Mouse (Mus musculus): ENCODE data around the gene Fdx1l. TPM values are rescaled to one million over a fixed set of nuclear protein-coding genes. Genes with fewer than 3 reads are reported as not detected.

Fdx1l gene
- polyA plus RNA-seq, 1 experiment from 2014 or later: 42.9 TPM

DNA sequence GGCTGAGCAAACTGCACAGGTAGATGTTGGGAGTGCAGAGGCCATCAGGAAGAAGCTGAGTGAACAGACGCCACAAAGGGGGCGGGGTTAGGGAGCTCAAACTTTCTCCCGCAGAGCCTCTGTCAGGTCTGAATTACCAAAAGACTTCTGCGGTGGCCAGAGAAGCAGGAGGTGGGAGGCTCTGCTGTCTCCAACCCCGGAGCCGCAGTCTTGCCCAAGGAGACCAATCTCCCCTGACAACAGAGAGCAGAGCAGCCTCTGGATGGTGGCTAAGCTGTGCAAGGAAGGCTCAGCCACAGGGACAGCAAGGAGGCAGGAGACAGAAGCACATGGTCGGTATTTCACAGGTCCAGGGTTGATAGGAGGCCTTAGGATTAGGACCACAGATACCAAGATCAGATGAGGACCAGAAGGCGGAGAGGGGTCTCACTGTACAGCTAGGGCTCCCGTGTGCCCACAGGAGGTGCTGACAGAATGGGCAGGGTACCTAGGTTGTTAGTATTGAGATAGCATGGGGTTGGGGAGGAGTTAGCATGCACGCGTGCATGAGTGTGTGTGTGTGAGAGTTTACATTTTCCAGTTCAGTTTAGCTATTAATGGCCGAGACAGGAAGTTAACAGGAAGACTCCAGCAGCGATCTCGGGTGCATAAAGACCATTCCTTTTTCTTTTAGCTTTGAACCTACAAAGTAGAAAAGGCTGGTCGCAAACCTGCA is 27.2 kb upstream of the Fdx1l start:
- WGBS: 38% methylated on average over 15 of the region's 15 CpGs
- Histone ChIP-seq H3K36me3 (no peaks in the 10 kb centered on the region), H3K9me3 (replicated peaks) (no peaks in the 10 kb centered on the region), H3K27me3 (no peaks in the 10 kb centered on the region), H3K4me1 (replicated peaks) (0 out of 2 replicates have a peak, but pooled peaks cover 7% of the 10 kb centered on the region), H3K4me3 (no peak overlapping the region), H3K9ac (no peak overlapping the region), H3K27ac (no peak overlapping the region), H3K4me2 (peak overlapping the region; percentile 18; the same call in 1 of the 2 replicates)
- ATAC-seq (replicated peaks; ENCODE audit: insufficient number of reproducible peaks, insufficient read depth, low FRiP score, low read depth): no peak

DNA sequence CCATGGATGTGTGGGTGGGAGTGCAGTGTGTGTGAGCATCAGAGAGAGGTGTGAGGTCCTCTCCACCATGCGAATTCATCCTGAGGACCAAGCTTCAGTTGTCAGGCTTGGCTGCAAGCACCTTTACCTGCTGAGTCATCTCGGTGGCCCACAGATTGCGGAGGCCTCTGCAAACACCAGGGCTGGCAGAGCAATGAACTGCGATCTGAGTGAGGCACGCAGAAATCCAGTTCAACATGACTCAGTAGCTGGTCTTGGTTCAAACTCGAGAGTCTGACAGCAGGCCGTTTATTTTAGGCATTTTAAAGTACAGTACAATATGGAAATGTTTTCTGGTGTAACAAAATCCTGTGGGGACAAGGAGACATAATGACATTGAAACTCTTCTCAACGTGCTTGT is 24.4 kb upstream of the Fdx1l start:
- no peak overlapping the region for H3K9ac ChIP-seq
- 0 out of 2 replicates have a peak, but pooled peaks cover 7% of the 10 kb centered on the region for H3K4me1 ChIP-seq (replicated peaks)
- 60% methylated on average over 8 of the region's 8 CpGs for WGBS
- H3K27me3 ChIP-seq: no peaks in the 10 kb centered on the region
- no peaks in the 10 kb centered on the region for H3K36me3 ChIP-seq
- H3K4me3 ChIP-seq: no peak overlapping the region
- ATAC-seq (replicated peaks; ENCODE audit: insufficient number of reproducible peaks, insufficient read depth, low FRiP score, low read depth): no peak
- no peaks in the 10 kb centered on the region for H3K9me3 ChIP-seq (replicated peaks)
- no peak overlapping the region for H3K27ac ChIP-seq
- no peak overlapping the region for H3K4me2 ChIP-seq

DNA sequence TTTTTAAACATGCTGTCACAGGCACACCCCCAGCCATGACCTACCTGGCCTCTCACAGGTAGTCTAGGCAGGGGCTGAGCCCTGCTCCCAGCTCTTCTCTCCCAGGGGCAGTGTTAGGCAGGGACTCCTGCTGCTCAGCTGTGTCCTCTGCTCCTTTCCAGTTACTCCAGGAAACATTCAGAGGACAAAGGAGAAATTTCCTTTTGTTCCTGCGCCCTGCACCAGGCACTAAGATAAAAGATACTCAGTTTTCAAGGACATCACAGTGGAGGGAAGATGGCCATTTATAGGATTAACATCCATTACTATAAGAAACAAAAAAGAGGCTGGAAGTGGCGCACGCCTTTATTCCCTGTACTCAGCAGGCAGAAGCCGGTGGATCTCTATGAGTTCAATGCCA is 22.5 kb upstream of the Fdx1l start:
- ATAC-seq (replicated peaks; ENCODE audit: insufficient number of reproducible peaks, insufficient read depth, low FRiP score, low read depth): no peak

DNA sequence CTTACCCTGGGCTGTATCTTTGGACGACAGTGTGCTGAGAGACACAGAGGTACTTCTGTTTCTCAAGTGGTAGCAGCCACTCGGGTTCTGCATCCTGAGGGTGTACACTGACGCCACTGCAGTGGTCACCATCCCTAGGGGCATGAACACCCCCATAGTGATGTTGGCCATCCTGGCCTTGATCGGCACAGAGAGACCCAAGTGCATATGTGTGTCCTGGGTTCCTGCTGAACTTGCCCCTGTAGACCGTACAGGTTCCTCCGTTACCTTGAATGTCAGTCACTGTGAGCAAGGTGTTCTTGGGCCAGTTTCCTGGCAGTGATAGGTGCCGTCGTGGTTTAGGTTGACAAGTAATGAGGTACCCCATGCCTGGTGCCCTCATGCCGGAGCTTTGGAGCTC is 20.0 kb upstream of the Fdx1l start:
- Histone ChIP-seq H3K9ac (no peak overlapping the region), H3K36me3 (peaks cover 20% of the 10 kb centered on the region), H3K4me1 (replicated peaks) (peaks cover 28% of the 10 kb centered on the region), H3K27me3 (no peaks in the 10 kb centered on the region), H3K9me3 (replicated peaks) (no peaks in the 10 kb centered on the region), H3K4me2 (no peak overlapping the region), H3K27ac (no peak overlapping the region), H3K4me3 (no peak overlapping the region)
- 90% methylated on average over 9 of the region's 9 CpGs for WGBS
- no peak for ATAC-seq (replicated peaks; ENCODE audit: insufficient number of reproducible peaks, insufficient read depth, low FRiP score, low read depth)

More for the DNA sequence above, 22.5 kb upstream of the Fdx1l start:
- Histone ChIP-seq H3K9ac (no peak overlapping the region), H3K4me3 (no peak overlapping the region), H3K36me3 (no peaks in the 10 kb centered on the region), H3K4me2 (no peak overlapping the region), H3K4me1 (replicated peaks) (peaks cover 12% of the 10 kb centered on the region; the same call in 1 of the 2 replicates), H3K27me3 (no peaks in the 10 kb centered on the region), H3K9me3 (replicated peaks) (no peaks in the 10 kb centered on the region), H3K27ac (no peak overlapping the region)
- WGBS: 90% methylated on average over 4 of the region's 4 CpGs

DNA sequence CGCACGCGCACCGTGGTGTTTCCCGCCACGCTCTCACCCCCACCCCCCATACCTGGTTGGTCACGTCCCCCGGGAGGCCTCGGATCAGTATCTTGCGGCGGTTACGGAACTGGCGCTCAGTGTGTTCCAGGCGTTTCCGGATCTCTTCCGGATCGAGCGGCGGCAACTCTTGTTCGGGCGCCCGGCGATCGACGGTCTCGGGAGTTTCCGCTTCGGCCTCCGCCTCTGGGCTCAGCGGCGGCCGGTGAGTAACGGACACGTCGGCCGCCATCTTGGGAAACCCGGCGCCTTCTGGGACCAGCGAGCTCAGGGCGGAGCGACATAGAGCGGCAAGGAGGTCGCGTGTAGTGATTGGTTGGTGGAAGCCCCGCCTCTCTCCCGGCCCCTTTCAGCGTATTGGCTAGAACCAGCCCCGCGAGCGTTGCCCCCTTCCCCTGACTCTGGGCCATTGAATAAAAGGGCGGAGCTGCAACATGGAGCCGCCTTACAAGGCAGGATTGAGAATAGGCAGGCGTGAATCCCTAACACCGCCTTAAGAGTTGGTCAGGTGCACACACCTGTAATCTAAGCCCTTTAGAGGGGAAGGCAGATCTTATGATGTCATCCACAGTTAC is 18.4 kb upstream of the Fdx1l start, which contains the start of the genes Gm38431 and Raver1:
Gene Gm38431, minus strand, starts transcription at position 291 of the 614 bp plus-strand sequence.
Gene Raver1, minus strand, starts transcription at position 302 of the 614 bp plus-strand sequence.
- Histone ChIP-seq H3K9me3 (replicated peaks) (no peaks in the 10 kb centered on the region), H3K4me2 (peak within 1 kb of the TSS; percentile 85), H3K36me3 (peaks cover 33% of the 10 kb centered on the region), H3K4me3 (peak within 1 kb of the TSS; percentile 74), H3K4me1 (replicated peaks) (peaks cover 24% of the 10 kb centered on the region), H3K9ac (peak within 1 kb of the TSS; percentile 73), H3K27me3 (no peaks in the 10 kb centered on the region), H3K27ac (peak within 1 kb of the TSS; percentile 90)
- peak; percentile 99 for ATAC-seq (replicated peaks; ENCODE audit: insufficient number of reproducible peaks, insufficient read depth, low FRiP score, low read depth)
- under 1% methylated on average over 54 of the region's 54 CpGs for WGBS

DNA sequence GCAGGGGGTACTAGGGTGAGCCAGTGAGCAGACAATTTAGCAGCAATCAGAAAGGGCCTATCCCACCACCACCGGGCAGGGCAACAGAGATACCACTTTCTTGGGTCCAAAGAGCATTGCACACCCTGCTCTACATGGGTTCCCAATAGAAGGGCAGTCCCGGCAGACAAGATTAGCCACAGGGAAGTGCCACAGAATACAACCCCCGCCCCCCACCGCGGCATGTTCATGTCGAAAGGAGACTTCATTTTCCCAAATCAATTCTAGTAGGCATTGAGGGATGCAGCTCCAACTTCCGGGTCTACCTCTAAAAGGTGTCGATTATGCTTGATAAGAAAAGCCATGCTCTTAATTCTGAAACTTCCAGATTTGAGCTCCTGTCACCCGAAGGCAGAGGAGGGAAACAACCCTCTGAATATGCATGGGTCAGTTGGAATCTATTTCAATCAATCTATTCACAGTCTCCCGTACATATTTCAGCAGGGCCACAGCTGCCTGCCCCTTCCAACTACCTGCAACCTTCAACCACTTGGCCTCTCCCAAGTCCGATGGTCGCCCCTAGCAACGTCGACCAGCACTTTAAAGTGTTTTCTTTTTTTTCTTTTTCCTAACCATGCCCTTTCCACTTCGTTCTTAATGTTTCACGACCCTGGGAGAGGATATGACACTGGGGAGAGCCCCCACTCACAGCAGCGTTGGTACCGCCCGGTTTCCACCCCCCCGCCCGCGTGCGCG is 17.7 kb upstream of the Fdx1l start:
- peak overlapping the region; percentile 90 for H3K27ac ChIP-seq
- H3K4me2 ChIP-seq: peak overlapping the region; percentile 85
- H3K4me3 ChIP-seq: peak overlapping the region; percentile 74
- H3K9me3 ChIP-seq (replicated peaks): no peaks in the 10 kb centered on the region
- H3K9ac ChIP-seq: peak overlapping the region; percentile 73
- ATAC-seq (replicated peaks; ENCODE audit: insufficient number of reproducible peaks, insufficient read depth, low FRiP score, low read depth): peak; percentile 2; the same call in 1 of the 2 replicates
- H3K4me1 ChIP-seq (replicated peaks): peaks cover 24% of the 10 kb centered on the region
- peaks cover 40% of the 10 kb centered on the region for H3K36me3 ChIP-seq
- 1% methylated on average over 24 of the region's 24 CpGs for WGBS
- H3K27me3 ChIP-seq: no peaks in the 10 kb centered on the region

DNA sequence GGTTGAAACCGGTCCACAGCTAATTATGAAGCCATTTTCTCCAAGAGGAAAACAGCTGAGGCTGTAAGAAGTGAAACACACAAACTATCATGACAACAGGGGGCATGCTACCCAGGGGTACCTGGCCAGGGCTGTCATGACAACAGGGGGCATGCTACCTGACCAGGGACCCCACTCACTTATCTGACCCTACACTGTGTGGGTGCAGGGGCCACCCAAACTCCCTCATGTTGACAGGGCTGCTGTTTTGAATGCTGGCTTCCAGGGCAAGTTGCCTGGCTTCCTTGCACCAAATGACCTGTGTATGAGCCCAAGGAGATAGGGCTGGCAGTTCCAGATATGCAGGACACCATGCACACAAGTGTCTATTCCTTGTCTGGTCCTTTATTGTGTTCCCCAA is 17.1 kb upstream of the Fdx1l start:
- peak overlapping the region; percentile 85 for H3K4me2 ChIP-seq
- H3K27me3 ChIP-seq: no peaks in the 10 kb centered on the region
- no peak overlapping the region for H3K27ac ChIP-seq

DNA sequence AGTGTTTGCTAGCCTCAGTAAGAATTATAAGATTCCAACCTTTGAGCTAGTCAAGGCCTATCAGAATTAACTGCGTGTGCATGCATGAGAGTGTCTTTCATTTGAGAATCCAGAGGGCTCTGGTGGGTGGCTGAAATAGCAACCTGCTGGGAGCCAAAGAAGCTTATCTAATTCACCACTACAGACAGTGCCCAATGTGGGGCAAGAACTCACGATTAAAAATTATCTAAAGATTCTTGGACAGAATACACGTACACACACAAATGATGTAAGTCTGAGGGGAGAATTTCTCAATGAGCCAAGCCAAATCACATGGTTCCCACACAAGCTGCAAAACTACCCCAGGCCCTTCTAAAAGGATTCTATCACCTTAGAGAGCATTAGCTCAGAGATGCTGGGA is 9.9 kb upstream of the Fdx1l start:
- Histone ChIP-seq H3K27ac (no peak overlapping the region), H3K4me3 (no peak overlapping the region), H3K4me1 (replicated peaks) (0 out of 2 replicates have a peak, but pooled peaks cover 3% of the 10 kb centered on the region), H3K4me2 (no peak overlapping the region), H3K36me3 (peaks cover 88% of the 10 kb centered on the region), H3K9ac (no peak overlapping the region), H3K27me3 (no peaks in the 10 kb centered on the region), H3K9me3 (replicated peaks) (no peaks in the 10 kb centered on the region)
- 59% methylated on average over 3 of the region's 3 CpGs for WGBS
- peak; percentile 20; the same call in 1 of the 2 replicates for ATAC-seq (replicated peaks; ENCODE audit: insufficient number of reproducible peaks, insufficient read depth, low FRiP score, low read depth)

More for the DNA sequence above, 17.1 kb upstream of the Fdx1l start:
- H3K4me3 ChIP-seq: peak overlapping the region; percentile 74
- H3K9ac ChIP-seq: peak overlapping the region; percentile 73
- H3K4me1 ChIP-seq (replicated peaks): peaks cover 24% of the 10 kb centered on the region
- WGBS: 85% methylated on average over 1 of the region's 1 CpGs
- H3K9me3 ChIP-seq (replicated peaks): no peaks in the 10 kb centered on the region
- no peak for ATAC-seq (replicated peaks; ENCODE audit: insufficient number of reproducible peaks, insufficient read depth, low FRiP score, low read depth)
- peaks cover 46% of the 10 kb centered on the region for H3K36me3 ChIP-seq

DNA sequence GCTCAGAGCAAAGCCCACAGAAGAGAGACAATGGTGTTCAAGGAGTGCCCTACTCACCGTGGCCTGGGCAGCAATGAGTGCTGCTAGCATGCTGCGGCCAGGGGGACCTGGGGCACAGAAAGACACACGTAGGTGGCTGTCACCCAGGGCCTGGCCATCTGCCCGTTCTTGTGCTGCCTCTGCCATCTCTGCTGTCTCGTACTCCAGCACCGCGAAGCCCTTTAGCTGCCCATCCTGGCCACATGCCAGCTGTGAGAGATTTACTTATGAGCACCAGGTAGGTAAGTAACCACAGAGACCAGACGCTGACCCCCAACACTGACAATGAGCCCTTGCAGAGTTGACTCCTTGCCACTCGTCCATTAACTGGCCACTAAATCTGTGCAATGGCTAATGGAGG is 7.7 kb upstream of the Fdx1l start:
- Histone ChIP-seq H3K4me1 (replicated peaks) (0 out of 2 replicates have a peak, but pooled peaks cover 3% of the 10 kb centered on the region), H3K9ac (no peak overlapping the region), H3K9me3 (replicated peaks) (no peaks in the 10 kb centered on the region), H3K4me3 (no peak overlapping the region), H3K27ac (no peak overlapping the region), H3K4me2 (no peak overlapping the region), H3K27me3 (no peaks in the 10 kb centered on the region), H3K36me3 (peaks cover 90% of the 10 kb centered on the region)
- ATAC-seq (replicated peaks; ENCODE audit: insufficient number of reproducible peaks, insufficient read depth, low FRiP score, low read depth): no peak
- WGBS: 83% methylated on average over 9 of the region's 9 CpGs

DNA sequence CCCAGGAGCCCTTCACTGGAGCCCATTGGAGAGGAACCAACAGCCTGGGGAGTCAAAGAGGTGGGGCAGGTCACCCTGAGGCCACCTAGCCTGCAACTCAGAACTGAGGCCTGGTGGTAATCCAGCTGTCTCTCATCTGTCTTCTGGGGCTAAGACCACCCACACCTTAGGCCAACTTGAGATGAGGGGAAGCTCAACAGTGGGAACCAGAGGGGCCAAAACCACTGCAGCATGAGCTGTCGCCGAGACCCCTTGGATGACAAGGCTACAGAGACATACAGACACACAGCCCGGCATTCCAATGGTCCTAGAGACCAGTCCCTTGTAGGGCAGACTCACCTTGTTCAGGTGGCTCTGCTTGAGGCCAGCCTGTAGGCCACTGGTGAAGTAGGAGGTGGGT is 2.2 kb upstream of the Fdx1l start:
- Histone ChIP-seq H3K27me3 (no peaks in the 10 kb centered on the region), H3K4me2 (no peak overlapping the region), H3K4me1 (replicated peaks) (peaks cover 15% of the 10 kb centered on the region), H3K4me3 (no peak overlapping the region), H3K27ac (no peak overlapping the region), H3K36me3 (peaks cover 55% of the 10 kb centered on the region), H3K9ac (no peak overlapping the region), H3K9me3 (replicated peaks) (no peaks in the 10 kb centered on the region)
- 80% methylated on average over 3 of the region's 3 CpGs for WGBS
- no peak for ATAC-seq (replicated peaks; ENCODE audit: insufficient number of reproducible peaks, insufficient read depth, low FRiP score, low read depth)

DNA sequence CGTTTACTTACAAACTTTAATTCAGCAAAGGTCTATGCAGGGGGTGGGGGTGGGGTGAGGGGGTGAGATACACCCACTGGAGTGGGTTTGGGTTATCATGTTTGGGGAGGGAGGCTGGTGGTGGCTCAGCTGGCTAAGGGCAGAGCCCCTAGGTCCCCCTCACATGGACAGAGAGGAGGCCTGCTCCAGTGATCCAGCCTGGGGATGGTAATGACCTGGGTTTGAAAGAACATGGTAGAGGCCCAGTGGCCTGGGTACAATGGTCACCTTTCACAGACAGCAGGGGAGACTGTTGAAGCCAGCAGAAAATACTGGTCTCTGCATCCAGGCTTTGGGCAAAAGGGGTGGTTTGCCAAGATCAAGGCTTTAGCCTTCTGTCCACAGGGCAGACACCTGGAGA is 759 bp upstream of the Fdx1l start:
- no peak for ATAC-seq (replicated peaks; ENCODE audit: insufficient number of reproducible peaks, insufficient read depth, low FRiP score, low read depth)
- H3K9me3 ChIP-seq (replicated peaks): no peaks in the 10 kb centered on the region
- no peak overlapping the region for H3K9ac ChIP-seq
- no peak overlapping the region for H3K4me3 ChIP-seq
- H3K4me2 ChIP-seq: no peak overlapping the region
- peak overlapping the region; percentile 60; the same call in 1 of the 2 replicates for H3K27ac ChIP-seq
- no peaks in the 10 kb centered on the region for H3K27me3 ChIP-seq
- WGBS: 76% methylated on average over 1 of the region's 1 CpGs
- H3K36me3 ChIP-seq: peaks cover 41% of the 10 kb centered on the region
- peaks cover 15% of the 10 kb centered on the region for H3K4me1 ChIP-seq (replicated peaks)

All from heart, embryonic 15.5 days (tissue).